Mouse (Mus musculus): ENCODE measurements at regions not wholly inside any gene's neighbourhood (a gene's known extent, or its start where the extent isn't known, plus 50 kb on each side); places are given as distances from the start of the nearest gene placed in this dataset.

- Histone ChIP-seq H3ac (ENCODE audit: control insufficient read depth, insufficient read length) (no peak overlapping the region), H3K79me2 (ENCODE audit: control insufficient read depth, insufficient read depth) (no peaks in the 10 kb centered on the region), H3K4me2 (ENCODE audit: low read depth) (no peak overlapping the region), H3K27me3 (ENCODE audit: control insufficient read depth, insufficient read depth, insufficient read length) (no peaks in the 10 kb centered on the region), H3K36me3 (ENCODE audit: control insufficient read depth, insufficient read depth) (no peaks in the 10 kb centered on the region), H3K4me3 (no peak overlapping the region)
- TF ChIP-seq TCF3 (IDR thresholded peaks at IDR 0.05; ENCODE audit: insufficient read length, low read depth) (no peak), USF1 (IDR thresholded peaks at IDR 0.05; ENCODE audit: low read depth) (no peak), SRF (IDR thresholded peaks at IDR 0.05; ENCODE audit: control insufficient read depth, insufficient read length, low read depth) (no peak), E2F4 (IDR thresholded peaks at IDR 0.05; ENCODE audit: insufficient read depth) (no peak), REST (IDR thresholded peaks at IDR 0.05; ENCODE audit: insufficient read depth, insufficient read length) (no peak), POLR2AphosphoS2 (IDR thresholded peaks at IDR 0.05; ENCODE audit: insufficient read length, low read depth) (no peak), POLR2A (IDR thresholded peaks at IDR 0.05; ENCODE audit: insufficient read length, low read depth) (no peak), TCF12 (IDR thresholded peaks at IDR 0.05; ENCODE audit: insufficient read depth, poor library complexity, severe bottlenecking) (no peak), MYOG (IDR thresholded peaks at IDR 0.05; ENCODE audit: control insufficient read depth in 1 of 3, insufficient read depth in 1 of 3, insufficient read length in 2 of 3, low read depth in 2 of 3) (no peak), CEBPB (IDR thresholded peaks at IDR 0.05; ENCODE audit: insufficient read depth, poor library complexity, severe bottlenecking) (no peak), MYOD1 (IDR thresholded peaks at IDR 0.05; ENCODE audit: control insufficient read depth in 1 of 3, insufficient read length in 2 of 3, low read depth in 2 of 3) (no peak)
Observed at GRCm38 (mm10) chr4:135032461-135032860, 88.0 kb upstream of the Runx3 start.

DNA sequence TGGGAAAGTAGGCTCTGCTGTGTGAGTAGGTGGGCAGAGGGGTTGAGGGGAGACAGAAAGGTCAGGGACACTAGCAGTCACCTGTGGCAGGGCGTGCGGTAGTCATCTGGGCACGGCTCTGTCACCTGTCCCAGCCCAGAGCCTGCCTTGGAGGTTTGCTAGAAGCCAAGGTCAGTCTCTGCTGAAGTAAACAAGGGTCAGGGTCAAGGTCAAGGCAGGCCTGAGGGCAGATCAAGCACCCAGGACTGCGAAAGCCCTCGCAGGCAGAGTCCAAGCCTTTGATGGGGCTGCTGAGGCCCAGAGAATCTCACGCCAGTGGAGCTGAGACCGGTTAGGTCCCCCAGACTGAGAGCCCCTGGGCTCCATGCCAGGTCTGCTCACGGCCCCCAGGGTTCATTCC is 87.2 kb upstream of the Runx3 start:
- Histone ChIP-seq H3K27me3 (ENCODE audit: control insufficient read depth, insufficient read depth, insufficient read length) (no peaks in the 10 kb centered on the region), H3ac (ENCODE audit: control insufficient read depth, insufficient read length) (no peak overlapping the region), H3K4me2 (ENCODE audit: low read depth) (no peak overlapping the region), H3K36me3 (ENCODE audit: control insufficient read depth, insufficient read depth) (no peaks in the 10 kb centered on the region), H3K4me3 (no peak overlapping the region), H3K79me2 (ENCODE audit: control insufficient read depth, insufficient read depth) (no peaks in the 10 kb centered on the region)
- TF ChIP-seq TCF3 (IDR thresholded peaks at IDR 0.05; ENCODE audit: insufficient read length, low read depth) (no peak), E2F4 (IDR thresholded peaks at IDR 0.05; ENCODE audit: insufficient read depth) (no peak), MAX (IDR thresholded peaks at IDR 0.05; ENCODE audit: low read depth) (no peak), REST (IDR thresholded peaks at IDR 0.05; ENCODE audit: insufficient read depth, insufficient read length) (no peak), MYOG (IDR thresholded peaks at IDR 0.05; ENCODE audit: control insufficient read depth in 1 of 3, insufficient read depth in 1 of 3, insufficient read length in 2 of 3, low read depth in 2 of 3) (no peak), SRF (IDR thresholded peaks at IDR 0.05; ENCODE audit: control insufficient read depth, insufficient read length, low read depth) (no peak), CEBPB (IDR thresholded peaks at IDR 0.05; ENCODE audit: insufficient read depth, poor library complexity, severe bottlenecking) (no peak), MYOD1 (IDR thresholded peaks at IDR 0.05; ENCODE audit: control insufficient read depth in 1 of 3, insufficient read length in 2 of 3, low read depth in 2 of 3) (no peak), USF1 (IDR thresholded peaks at IDR 0.05; ENCODE audit: low read depth) (no peak), POLR2AphosphoS2 (IDR thresholded peaks at IDR 0.05; ENCODE audit: insufficient read length, low read depth) (no peak), POLR2A (IDR thresholded peaks at IDR 0.05; ENCODE audit: insufficient read length, low read depth) (no peak), TCF12 (IDR thresholded peaks at IDR 0.05; ENCODE audit: insufficient read depth, poor library complexity, severe bottlenecking) (no peak)

DNA sequence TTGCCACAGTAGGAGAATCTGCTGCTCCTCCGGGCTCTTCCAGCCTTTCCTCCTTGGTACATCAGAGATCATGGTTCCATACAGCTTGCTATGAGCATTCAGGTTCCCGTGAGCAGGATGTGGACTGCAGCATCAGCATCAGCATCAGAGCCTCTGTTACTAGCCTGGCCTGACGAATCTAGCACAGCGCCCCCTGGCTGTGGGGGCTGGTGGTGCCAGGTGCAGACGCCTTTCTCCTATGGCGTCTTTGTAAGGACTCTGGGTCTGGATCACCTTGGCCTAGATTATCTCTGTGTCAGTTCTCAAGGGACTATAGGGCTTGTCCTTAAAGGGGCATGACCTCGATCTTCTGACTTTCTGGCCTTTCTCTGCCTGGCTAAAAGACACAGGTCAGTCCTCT is 86.0 kb upstream of the Runx3 start:
- Histone ChIP-seq H3K36me3 (ENCODE audit: control insufficient read depth, insufficient read depth) (no peaks in the 10 kb centered on the region), H3K27me3 (ENCODE audit: control insufficient read depth, insufficient read depth, insufficient read length) (no peaks in the 10 kb centered on the region), H3K4me2 (ENCODE audit: low read depth) (no peak overlapping the region), H3K4me3 (no peak overlapping the region), H3ac (ENCODE audit: control insufficient read depth, insufficient read length) (no peak overlapping the region), H3K79me2 (ENCODE audit: control insufficient read depth, insufficient read depth) (no peaks in the 10 kb centered on the region)
- TF ChIP-seq MYOD1 (IDR thresholded peaks at IDR 0.05; ENCODE audit: control insufficient read depth in 1 of 3, insufficient read length in 2 of 3, low read depth in 2 of 3) (no peak), POLR2AphosphoS2 (IDR thresholded peaks at IDR 0.05; ENCODE audit: insufficient read length, low read depth) (no peak), REST (IDR thresholded peaks at IDR 0.05; ENCODE audit: insufficient read depth, insufficient read length) (no peak), MYOG (IDR thresholded peaks at IDR 0.05; ENCODE audit: control insufficient read depth in 1 of 3, insufficient read depth in 1 of 3, insufficient read length in 2 of 3, low read depth in 2 of 3) (no peak), CEBPB (IDR thresholded peaks at IDR 0.05; ENCODE audit: insufficient read depth, poor library complexity, severe bottlenecking) (no peak), POLR2A (IDR thresholded peaks at IDR 0.05; ENCODE audit: insufficient read length, low read depth) (no peak), MAX (IDR thresholded peaks at IDR 0.05; ENCODE audit: low read depth) (no peak), E2F4 (IDR thresholded peaks at IDR 0.05; ENCODE audit: insufficient read depth) (no peak), SRF (IDR thresholded peaks at IDR 0.05; ENCODE audit: control insufficient read depth, insufficient read length, low read depth) (no peak), TCF3 (IDR thresholded peaks at IDR 0.05; ENCODE audit: insufficient read length, low read depth) (no peak), TCF12 (IDR thresholded peaks at IDR 0.05; ENCODE audit: insufficient read depth, poor library complexity, severe bottlenecking) (no peak), USF1 (IDR thresholded peaks at IDR 0.05; ENCODE audit: low read depth) (no peak)

DNA sequence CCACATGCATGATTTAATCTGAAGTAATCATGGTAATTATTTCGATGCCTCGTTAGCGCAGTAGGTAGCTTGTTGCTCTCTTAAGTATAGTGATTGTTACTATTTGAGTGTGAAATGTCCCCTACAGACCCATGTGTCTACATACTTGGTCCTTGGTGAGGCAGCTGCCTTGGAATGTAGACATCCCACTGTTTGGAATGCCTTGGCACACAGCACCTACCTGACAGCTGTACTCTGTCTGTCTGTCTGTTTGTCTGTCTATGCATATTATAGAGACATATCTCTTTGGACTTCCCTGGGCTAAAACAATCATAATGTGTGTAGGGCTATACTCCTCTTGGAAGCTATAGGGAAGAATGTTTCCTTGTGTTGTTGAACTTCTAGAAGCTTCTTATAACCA is 83.7 kb upstream of the Runx3 start:
- no peak overlapping the region for H3K4me3 ChIP-seq
- TF ChIP-seq MYOD1 (IDR thresholded peaks at IDR 0.05; ENCODE audit: control insufficient read depth in 1 of 3, insufficient read length in 2 of 3, low read depth in 2 of 3) (peak in 2 of 3 experiments; percentile 56 to 77), MYOG (IDR thresholded peaks at IDR 0.05; ENCODE audit: control insufficient read depth in 1 of 3, insufficient read depth in 1 of 3, insufficient read length in 2 of 3, low read depth in 2 of 3) (peak in 1 of 3 experiments; percentile 53), TCF3 (IDR thresholded peaks at IDR 0.05; ENCODE audit: insufficient read length, low read depth) (no peak), POLR2A (IDR thresholded peaks at IDR 0.05; ENCODE audit: insufficient read length, low read depth) (no peak), USF1 (IDR thresholded peaks at IDR 0.05; ENCODE audit: low read depth) (no peak), TCF12 (IDR thresholded peaks at IDR 0.05; ENCODE audit: insufficient read depth, poor library complexity, severe bottlenecking) (no peak), REST (IDR thresholded peaks at IDR 0.05; ENCODE audit: insufficient read depth, insufficient read length) (no peak), E2F4 (IDR thresholded peaks at IDR 0.05; ENCODE audit: insufficient read depth) (no peak), MAX (IDR thresholded peaks at IDR 0.05; ENCODE audit: low read depth) (no peak), CEBPB (IDR thresholded peaks at IDR 0.05; ENCODE audit: insufficient read depth, poor library complexity, severe bottlenecking) (no peak)

More for the DNA sequence above, 83.7 kb upstream of the Runx3 start:
- Histone ChIP-seq H3ac (ENCODE audit: control insufficient read depth, insufficient read length) (no peak overlapping the region), H3K36me3 (ENCODE audit: control insufficient read depth, insufficient read depth) (no peaks in the 10 kb centered on the region), H3K4me2 (ENCODE audit: low read depth) (no peak overlapping the region), H3K27me3 (ENCODE audit: control insufficient read depth, insufficient read depth, insufficient read length) (no peaks in the 10 kb centered on the region), H3K79me2 (ENCODE audit: control insufficient read depth, insufficient read depth) (no peaks in the 10 kb centered on the region)

Measured in myocyte (in vitro differentiated cells).